Mouse (Mus musculus): ENCODE measurements at regions not wholly inside any gene's neighbourhood (a gene's known extent, or its start where the extent isn't known, plus 50 kb on each side); places are given as distances from the start of the nearest gene placed in this dataset.

DNA sequence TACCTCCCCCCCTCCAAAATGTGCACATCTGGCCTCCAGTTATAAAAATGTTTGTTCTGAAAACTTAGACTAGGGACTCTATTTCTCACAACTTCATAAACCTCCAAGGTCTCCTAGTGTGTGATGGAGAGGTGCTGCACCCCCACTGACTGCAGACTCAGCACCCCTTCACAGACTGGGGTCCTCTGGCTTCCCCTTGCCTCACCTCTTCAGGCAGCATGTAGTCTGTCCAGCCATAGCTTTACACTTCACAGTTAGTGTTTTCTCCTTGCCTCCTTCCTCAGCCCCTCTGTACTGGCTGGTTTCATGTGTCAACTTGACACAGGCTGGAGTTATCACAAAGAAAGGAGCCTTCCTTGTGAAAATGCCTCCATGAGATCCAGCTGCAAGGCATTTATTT, 111.7 kb upstream of the D16Ertd472e start:
- Histone ChIP-seq H3K36me3 (no peaks in the 10 kb centered on the region), H3K27me3 (ENCODE audit: low read depth, poor library complexity, severe bottlenecking) (no peaks in the 10 kb centered on the region), H3K4me1 (no peaks in the 10 kb centered on the region), H3K9me3 (replicated peaks) (no peaks in the 10 kb centered on the region), H3K27ac (replicated peaks) (no peak overlapping the region), H3K4me3 (no peak overlapping the region)
- DNase-seq (ENCODE audit: low spot score) = no peak

DNA sequence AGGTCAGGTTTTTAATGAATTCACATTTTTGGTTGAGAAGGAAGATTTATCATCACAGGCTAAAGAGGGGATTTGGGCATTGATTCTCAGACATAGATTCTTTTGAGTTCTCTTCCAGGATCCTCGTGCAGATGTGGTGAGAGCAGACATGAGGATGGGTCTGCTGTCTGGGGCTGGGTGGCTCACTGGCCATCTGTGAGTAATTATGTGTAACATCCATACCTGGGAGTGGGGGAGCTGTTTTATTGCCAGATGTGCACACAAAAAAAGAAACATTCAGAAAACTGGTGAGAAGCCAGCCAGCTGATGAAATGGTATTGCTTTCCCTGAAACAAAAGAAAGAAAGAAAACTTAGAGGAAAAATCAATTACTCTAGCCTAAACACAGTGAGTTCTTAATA, 108.7 kb upstream of the D16Ertd472e start:
- Histone ChIP-seq H3K4me3 (no peak overlapping the region), H3K9me3 (replicated peaks) (no peaks in the 10 kb centered on the region), H3K4me1 (no peaks in the 10 kb centered on the region), H3K27ac (replicated peaks) (no peak overlapping the region), H3K27me3 (ENCODE audit: low read depth, poor library complexity, severe bottlenecking) (no peaks in the 10 kb centered on the region), H3K36me3 (no peaks in the 10 kb centered on the region)
- no peak for DNase-seq (ENCODE audit: low spot score)
- WGBS = 63% methylated on average over 1 of the region's 1 CpGs

DNA sequence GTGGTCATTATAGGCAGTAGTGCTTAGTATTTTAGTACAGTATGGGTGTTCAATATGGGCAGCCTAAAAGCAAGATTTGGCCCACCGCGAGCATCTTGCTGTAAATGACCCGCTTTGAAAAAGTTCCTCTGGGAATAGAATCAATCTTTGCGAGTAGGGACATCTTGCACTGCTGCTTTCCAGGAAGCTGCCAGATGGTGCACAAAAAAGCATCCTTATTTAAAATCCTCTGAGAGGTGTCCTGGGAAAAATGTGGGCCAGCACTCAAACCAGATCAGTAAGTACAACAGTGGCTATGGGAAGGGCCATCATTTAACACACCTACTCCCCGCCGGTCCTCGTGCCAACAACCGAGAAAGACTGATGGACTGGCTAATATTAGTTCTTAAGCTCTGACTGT, 107.5 kb upstream of the D16Ertd472e start:
- DNase-seq (ENCODE audit: low spot score) = no peak
- Histone ChIP-seq H3K27me3 (ENCODE audit: low read depth, poor library complexity, severe bottlenecking) (no peaks in the 10 kb centered on the region), H3K36me3 (no peaks in the 10 kb centered on the region), H3K9me3 (replicated peaks) (no peaks in the 10 kb centered on the region), H3K4me3 (no peak overlapping the region), H3K27ac (replicated peaks) (no peak overlapping the region), H3K4me1 (no peaks in the 10 kb centered on the region)
- WGBS = 89% methylated on average over 8 of the region's 8 CpGs

DNA sequence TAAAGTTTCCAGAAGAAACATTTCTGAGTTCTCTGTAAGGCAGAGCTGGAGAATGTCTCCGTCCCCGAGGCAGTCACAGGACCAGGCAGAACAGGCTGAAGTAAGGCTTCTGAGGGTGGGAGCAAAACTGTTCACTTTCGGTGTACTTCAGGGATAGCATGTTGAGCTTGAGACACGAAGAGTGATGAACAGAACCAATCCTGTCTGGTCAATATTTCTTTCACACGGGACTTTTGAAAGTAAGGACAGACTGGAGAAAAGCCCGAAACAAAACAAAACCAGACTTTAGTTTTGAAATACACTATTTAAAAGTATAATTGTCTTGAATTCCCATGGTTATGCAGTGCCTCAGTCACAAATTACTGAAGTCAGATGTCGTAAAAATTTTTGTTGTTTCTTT, 84.6 kb upstream of the D16Ertd472e start:
- no peak for DNase-seq (ENCODE audit: low spot score)
- no peaks in the 10 kb centered on the region for H3K9me3 ChIP-seq (replicated peaks)
- no peaks in the 10 kb centered on the region for H3K36me3 ChIP-seq
- no peaks in the 10 kb centered on the region for H3K4me1 ChIP-seq
- H3K4me3 ChIP-seq = no peak overlapping the region
- no peak overlapping the region for H3K27ac ChIP-seq (replicated peaks)
- no peaks in the 10 kb centered on the region for H3K27me3 ChIP-seq (ENCODE audit: low read depth, poor library complexity, severe bottlenecking)
- WGBS = 92% methylated on average over 7 of the region's 7 CpGs

DNA sequence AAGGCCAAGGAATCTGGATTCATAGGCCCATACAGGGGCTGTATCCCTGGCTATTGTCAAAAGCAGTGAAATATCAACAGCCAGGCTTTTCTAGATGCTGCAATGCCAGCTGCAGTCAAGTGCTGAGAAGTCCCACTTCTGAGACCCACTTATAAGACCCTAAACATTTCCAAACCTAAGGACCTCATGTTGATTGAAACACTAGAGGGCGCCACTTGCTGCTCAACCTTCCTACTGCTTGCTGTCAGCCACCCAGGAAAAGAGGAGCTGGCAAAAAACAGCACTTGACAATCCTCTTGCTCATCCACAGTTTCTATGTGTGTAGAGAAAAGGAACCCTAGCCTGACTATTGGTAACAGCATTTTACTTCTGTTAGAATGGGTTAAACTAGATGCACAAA, 68.2 kb upstream of the D16Ertd472e start:
- Histone ChIP-seq H3K36me3 (no peaks in the 10 kb centered on the region), H3K27me3 (ENCODE audit: low read depth, poor library complexity, severe bottlenecking) (no peaks in the 10 kb centered on the region), H3K27ac (replicated peaks) (no peak overlapping the region), H3K9me3 (replicated peaks) (no peaks in the 10 kb centered on the region), H3K4me1 (no peaks in the 10 kb centered on the region), H3K4me3 (no peak overlapping the region)
- WGBS = 0% methylated on average over 1 of the region's 1 CpGs
- peak; percentile 26 for DNase-seq (ENCODE audit: low spot score)

DNA sequence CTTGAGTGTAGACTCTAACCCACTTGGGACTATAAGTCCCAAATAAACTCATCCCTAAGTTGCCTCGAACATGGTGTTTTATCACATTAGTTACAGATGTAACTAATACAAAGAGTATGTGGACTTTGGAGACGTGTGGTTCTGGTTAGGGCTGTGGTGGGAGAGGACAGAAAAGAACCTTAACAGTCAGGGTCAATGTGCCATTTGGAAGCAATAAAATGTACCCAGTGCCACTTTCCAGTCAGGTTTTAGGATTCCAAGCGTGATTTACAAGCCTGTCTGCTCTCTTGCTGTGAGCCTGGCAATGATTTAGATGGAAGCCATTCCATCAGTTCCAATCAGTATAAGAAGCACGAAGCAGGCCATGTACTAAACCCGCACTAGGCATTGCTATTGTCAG, 65.2 kb upstream of the D16Ertd472e start:
- H3K4me1 ChIP-seq = no peaks in the 10 kb centered on the region
- H3K4me3 ChIP-seq = no peak overlapping the region
- no peak for DNase-seq (ENCODE audit: low spot score)
- no peaks in the 10 kb centered on the region for H3K9me3 ChIP-seq (replicated peaks)
- H3K36me3 ChIP-seq = no peaks in the 10 kb centered on the region
- H3K27ac ChIP-seq (replicated peaks) = no peak overlapping the region
- WGBS = 80% methylated on average over 5 of the region's 5 CpGs
- no peaks in the 10 kb centered on the region for H3K27me3 ChIP-seq (ENCODE audit: low read depth, poor library complexity, severe bottlenecking)

DNA sequence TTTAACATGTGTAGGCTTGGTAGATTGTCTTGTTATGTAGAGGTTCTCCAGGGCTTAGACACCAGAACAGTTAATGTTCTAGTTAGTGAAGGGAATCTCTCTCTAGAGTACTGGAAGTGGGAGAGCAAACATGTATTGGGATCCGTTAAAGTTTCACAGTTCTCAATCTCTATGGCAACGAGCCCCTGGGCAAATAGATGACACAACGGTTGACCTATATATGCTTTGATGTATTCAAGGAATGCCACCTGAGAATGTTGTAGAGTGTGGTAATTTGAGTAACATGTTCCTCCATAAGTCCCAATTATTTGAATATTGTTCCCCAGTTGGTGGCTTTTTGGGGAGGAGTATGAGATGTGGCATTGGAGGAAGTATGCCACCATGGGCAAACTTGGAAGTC, 64.7 kb upstream of the D16Ertd472e start:
- H3K27ac ChIP-seq (replicated peaks) = no peak overlapping the region
- WGBS = 83% methylated on average over 3 of the region's 3 CpGs
- no peaks in the 10 kb centered on the region for H3K27me3 ChIP-seq (ENCODE audit: low read depth, poor library complexity, severe bottlenecking)
- no peak for DNase-seq (ENCODE audit: low spot score)
- no peaks in the 10 kb centered on the region for H3K4me1 ChIP-seq
- H3K4me3 ChIP-seq = no peak overlapping the region
- no peaks in the 10 kb centered on the region for H3K9me3 ChIP-seq (replicated peaks)
- no peaks in the 10 kb centered on the region for H3K36me3 ChIP-seq

DNA sequence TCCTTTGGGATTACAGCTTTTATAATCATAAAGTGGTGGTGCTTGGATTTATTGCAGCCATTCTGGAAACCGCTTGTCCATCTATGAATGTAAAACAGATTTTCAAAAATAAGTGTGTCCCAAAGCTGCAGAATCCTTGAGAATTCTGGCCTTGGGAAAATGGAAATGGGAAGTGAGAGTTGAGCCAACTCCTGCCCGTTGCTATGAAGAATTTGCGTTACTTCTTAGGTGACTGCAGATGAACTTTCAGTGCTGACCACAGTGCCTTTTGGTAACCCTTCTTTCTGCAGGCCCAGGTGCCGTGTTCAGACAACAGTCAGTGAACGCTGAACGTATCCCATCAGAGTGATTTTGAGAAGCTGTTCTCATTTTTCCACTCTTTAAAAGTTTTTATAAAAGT, 60.9 kb upstream of the D16Ertd472e start:
- Histone ChIP-seq H3K4me3 (no peak overlapping the region), H3K27ac (replicated peaks) (no peak overlapping the region), H3K36me3 (no peaks in the 10 kb centered on the region), H3K9me3 (replicated peaks) (no peaks in the 10 kb centered on the region), H3K4me1 (no peaks in the 10 kb centered on the region), H3K27me3 (ENCODE audit: low read depth, poor library complexity, severe bottlenecking) (no peaks in the 10 kb centered on the region)
- WGBS = 92% methylated on average over 6 of the region's 6 CpGs
- DNase-seq (ENCODE audit: low spot score) = no peak

DNA sequence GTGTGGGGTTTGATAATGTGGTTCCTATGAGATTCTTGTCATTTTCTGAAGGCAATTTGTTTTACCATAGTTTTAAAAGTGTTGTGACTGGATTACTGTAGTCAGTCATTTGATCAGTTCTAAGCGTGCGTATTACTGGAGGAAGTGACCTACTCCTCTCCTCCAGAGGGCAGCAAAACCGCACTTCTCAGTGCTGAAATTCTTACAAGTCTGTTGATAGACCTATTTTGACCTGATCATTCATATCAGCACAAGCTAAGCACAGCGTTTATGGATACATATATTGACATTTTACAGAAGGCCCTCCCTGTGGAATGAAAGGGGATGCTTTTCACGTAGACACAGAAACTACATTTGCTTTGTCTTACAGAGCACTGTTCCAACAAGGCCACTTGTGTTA, 60.5 kb upstream of the D16Ertd472e start:
- H3K4me1 ChIP-seq = no peaks in the 10 kb centered on the region
- H3K27me3 ChIP-seq (ENCODE audit: low read depth, poor library complexity, severe bottlenecking) = no peaks in the 10 kb centered on the region
- no peak for DNase-seq (ENCODE audit: low spot score)
- WGBS = 55% methylated on average over 5 of the region's 5 CpGs
- no peak overlapping the region for H3K27ac ChIP-seq (replicated peaks)
- no peak overlapping the region for H3K4me3 ChIP-seq
- H3K9me3 ChIP-seq (replicated peaks) = no peaks in the 10 kb centered on the region
- H3K36me3 ChIP-seq = no peaks in the 10 kb centered on the region

DNA sequence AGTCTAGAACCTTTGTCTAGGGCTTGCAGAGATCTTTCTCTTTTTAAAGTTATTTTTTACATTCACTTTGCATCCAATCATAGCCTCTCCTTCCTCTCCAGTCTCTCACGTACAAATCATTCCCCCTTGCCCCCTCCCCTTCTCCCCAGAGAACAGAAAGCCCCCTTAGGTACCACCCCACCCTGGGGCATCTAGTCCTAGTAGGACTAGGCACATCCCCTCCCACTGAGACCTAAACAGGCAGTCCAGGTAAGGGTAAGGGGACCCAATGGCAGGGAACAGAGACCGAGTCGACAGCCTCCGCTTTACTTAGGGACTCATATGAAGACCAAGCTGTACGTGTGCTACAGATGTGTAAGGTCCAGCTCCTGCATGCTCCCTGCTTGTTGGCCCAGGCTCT, 59.3 kb upstream of the D16Ertd472e start:
- no peaks in the 10 kb centered on the region for H3K9me3 ChIP-seq (replicated peaks)
- no peak overlapping the region for H3K27ac ChIP-seq (replicated peaks)
- no peak for DNase-seq (ENCODE audit: low spot score)
- no peaks in the 10 kb centered on the region for H3K27me3 ChIP-seq (ENCODE audit: low read depth, poor library complexity, severe bottlenecking)
- no peak overlapping the region for H3K4me3 ChIP-seq
- no peaks in the 10 kb centered on the region for H3K36me3 ChIP-seq
- no peaks in the 10 kb centered on the region for H3K4me1 ChIP-seq
- WGBS = 90% methylated on average over 5 of the region's 5 CpGs

DNA sequence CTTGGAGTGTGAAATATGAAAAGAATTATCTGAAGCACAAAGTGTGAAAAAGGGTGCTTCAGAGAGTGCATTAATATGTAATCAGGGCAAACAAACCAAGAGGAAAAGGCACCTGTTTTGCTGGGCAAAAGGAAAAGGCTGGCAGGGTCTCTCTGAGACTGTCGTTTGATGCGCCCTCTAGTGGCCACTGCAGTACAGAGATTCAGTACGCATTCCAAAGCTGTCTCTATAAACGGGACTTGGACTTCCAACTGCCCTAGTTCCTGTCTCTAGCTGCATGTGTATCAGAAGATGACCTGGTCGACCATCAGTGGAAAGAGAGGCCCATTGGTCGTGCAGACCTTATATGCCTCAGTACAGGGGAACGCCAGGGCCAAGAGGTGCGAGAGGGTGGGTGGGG, 58.7 kb upstream of the D16Ertd472e start:
- Histone ChIP-seq H3K36me3 (no peaks in the 10 kb centered on the region), H3K4me1 (no peaks in the 10 kb centered on the region), H3K4me3 (no peak overlapping the region), H3K27me3 (ENCODE audit: low read depth, poor library complexity, severe bottlenecking) (no peaks in the 10 kb centered on the region), H3K27ac (replicated peaks) (no peak overlapping the region), H3K9me3 (replicated peaks) (no peaks in the 10 kb centered on the region)
- peak; percentile 73 for DNase-seq (ENCODE audit: low spot score)
- 20% methylated on average over 8 of the region's 8 CpGs for WGBS

DNA sequence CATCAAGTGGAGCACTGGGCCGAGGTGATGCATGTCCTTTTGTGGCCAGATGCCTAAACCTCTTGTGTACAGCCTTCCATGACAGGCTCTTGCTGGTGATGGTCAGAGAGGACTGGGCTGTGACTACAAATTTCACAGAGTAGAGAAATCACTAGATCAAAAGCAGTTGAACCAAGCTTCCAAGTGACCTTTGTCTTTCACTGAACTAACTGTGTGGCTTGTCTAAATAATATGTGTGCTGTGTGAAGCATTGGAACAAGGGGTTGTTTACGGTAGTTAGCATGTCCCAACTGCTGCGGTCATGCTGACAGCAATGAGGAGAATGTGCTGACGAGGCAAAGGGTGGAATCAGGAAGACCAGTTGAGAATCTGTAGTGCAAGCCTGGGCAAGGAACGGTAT, 55.3 kb upstream of the D16Ertd472e start:
- Histone ChIP-seq H3K36me3 (no peaks in the 10 kb centered on the region), H3K27ac (replicated peaks) (no peak overlapping the region), H3K9me3 (replicated peaks) (no peaks in the 10 kb centered on the region), H3K4me3 (no peak overlapping the region), H3K27me3 (ENCODE audit: low read depth, poor library complexity, severe bottlenecking) (no peaks in the 10 kb centered on the region), H3K4me1 (no peaks in the 10 kb centered on the region)
- 90% methylated on average over 5 of the region's 5 CpGs for WGBS
- DNase-seq (ENCODE audit: low spot score) = no peak

DNA sequence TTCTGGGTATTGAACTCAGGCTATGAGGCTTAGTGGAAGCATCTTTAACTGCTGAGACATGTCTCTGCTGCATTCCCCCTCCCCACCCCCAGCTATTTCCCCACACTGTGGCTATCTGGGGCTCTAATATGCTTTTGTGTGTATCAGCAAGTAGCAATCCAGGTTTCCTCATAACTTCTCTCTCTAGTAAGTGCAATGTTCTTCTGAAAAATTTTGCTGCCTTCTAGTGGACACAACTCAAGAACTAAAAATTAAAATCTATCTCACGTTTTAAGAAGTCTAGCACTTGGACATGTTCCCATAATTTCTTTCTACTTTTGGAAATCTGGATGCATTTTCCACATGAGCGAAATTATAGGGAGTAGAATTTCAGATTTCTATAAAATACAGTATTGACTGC, 50.3 kb upstream of the D16Ertd472e start:
- 85% methylated on average over 2 of the region's 2 CpGs for WGBS
- no peaks in the 10 kb centered on the region for H3K4me1 ChIP-seq
- H3K4me3 ChIP-seq = no peak overlapping the region
- no peak overlapping the region for H3K27ac ChIP-seq (replicated peaks)
- H3K27me3 ChIP-seq (ENCODE audit: low read depth, poor library complexity, severe bottlenecking) = no peaks in the 10 kb centered on the region
- no peaks in the 10 kb centered on the region for H3K9me3 ChIP-seq (replicated peaks)
- no peaks in the 10 kb centered on the region for H3K36me3 ChIP-seq
- DNase-seq (ENCODE audit: low spot score) = no peak

Measured in midbrain, embryonic 10.5 days (tissue).